Mouse (Mus musculus) limb, embryonic 11.5 days (tissue): ENCODE data around the gene Apold1. TPM values are rescaled to one million over a fixed set of nuclear protein-coding genes. Genes with fewer than 3 reads are reported as not detected.

ENCODE experiments used
- ATAC-seq: fragments of 200-750 bp; cut with Nextera tagmentation; 2 replicates; pipeline ENCODE4 v1.8.0; 2017; ENCODE audit warnings: low read depth; ENCODE audit not compliant: insufficient number of reproducible peaks, low FRiP score, low TSS enrichment
- DNase-seq: peaks from one replicate; pipeline ENCODE4 v3.0.0-alpha.2; 2015; ENCODE audit warnings: low spot score
- H3K27ac ChIP-seq: fragments of 300-500 bp; sonication (generic); replicated peaks from 2 replicates; pipeline ENCODE4 v1.5.1; 2014; ENCODE audit warnings: low read depth, mild to moderate bottlenecking, low read length
- H3K27me3 ChIP-seq: fragments of 300-500 bp; sonication (generic); 2 replicates; pipeline ENCODE4 v1.6.1; 2014; ENCODE audit warnings: mild to moderate bottlenecking, low read length, mixed read lengths; ENCODE audit not compliant: control insufficient read depth, insufficient read depth
- H3K36me3 ChIP-seq: fragments of 300-500 bp; sonication (generic); 2 replicates; pipeline ENCODE4 v1.6.1; 2014; ENCODE audit warnings: mild to moderate bottlenecking, low read length, moderate library complexity, mixed read lengths; ENCODE audit not compliant: control insufficient read depth, insufficient read depth
- H3K4me1 ChIP-seq: fragments of 300-500 bp; sonication (generic); 2 replicates; pipeline ENCODE4 v1.6.1; 2014; ENCODE audit warnings: low read length, mixed read lengths; ENCODE audit not compliant: control insufficient read depth, insufficient read depth
- H3K4me2 ChIP-seq: fragments of 300-500 bp; sonication (generic); 2 replicates; pipeline ENCODE4 v1.6.1; 2014; ENCODE audit warnings: low read depth, mild to moderate bottlenecking, moderate library complexity; ENCODE audit not compliant: severe bottlenecking
- H3K4me3 ChIP-seq: fragments of 300-500 bp; sonication (generic); 2 replicates; pipeline ENCODE4 v1.5.1; 2014; ENCODE audit warnings: low read depth, low read length
- H3K9ac ChIP-seq: fragments of 300-500 bp; sonication (generic); 2 replicates; pipeline ENCODE4 v1.6.1; 2014; ENCODE audit warnings: mild to moderate bottlenecking, low read length
- H3K9me3 ChIP-seq: fragments of 300-500 bp; sonication (generic); 2 replicates; pipeline ENCODE4 v1.6.1; 2016; ENCODE audit warnings: low read length; ENCODE audit not compliant: control insufficient read depth
- WGBS: fragments of 180-500 bp; shearing (Covaris S2); extraction: QIAGEN DNeasy Blood & Tissue Kit; methylation state at CpG from one replicate; pipeline ENCODE4 v1.1.7; 2014; 5-methylcytosine and 5-hydroxymethylcytosine counted together
- polyA plus RNA-seq: library from polyadenylated mRNA; unstranded; fragments of >200 nt; fragmentation: Nextera tagmentation; extraction: Ambion mirVana; gene quantifications from 2 replicates; pipeline ENCODE4 v1.2.1, GENCODE M21; 2014

The Apold1 gene
- polyA plus RNA-seq = 3.0 and 3.4 TPM in 2 replicates

DNA sequence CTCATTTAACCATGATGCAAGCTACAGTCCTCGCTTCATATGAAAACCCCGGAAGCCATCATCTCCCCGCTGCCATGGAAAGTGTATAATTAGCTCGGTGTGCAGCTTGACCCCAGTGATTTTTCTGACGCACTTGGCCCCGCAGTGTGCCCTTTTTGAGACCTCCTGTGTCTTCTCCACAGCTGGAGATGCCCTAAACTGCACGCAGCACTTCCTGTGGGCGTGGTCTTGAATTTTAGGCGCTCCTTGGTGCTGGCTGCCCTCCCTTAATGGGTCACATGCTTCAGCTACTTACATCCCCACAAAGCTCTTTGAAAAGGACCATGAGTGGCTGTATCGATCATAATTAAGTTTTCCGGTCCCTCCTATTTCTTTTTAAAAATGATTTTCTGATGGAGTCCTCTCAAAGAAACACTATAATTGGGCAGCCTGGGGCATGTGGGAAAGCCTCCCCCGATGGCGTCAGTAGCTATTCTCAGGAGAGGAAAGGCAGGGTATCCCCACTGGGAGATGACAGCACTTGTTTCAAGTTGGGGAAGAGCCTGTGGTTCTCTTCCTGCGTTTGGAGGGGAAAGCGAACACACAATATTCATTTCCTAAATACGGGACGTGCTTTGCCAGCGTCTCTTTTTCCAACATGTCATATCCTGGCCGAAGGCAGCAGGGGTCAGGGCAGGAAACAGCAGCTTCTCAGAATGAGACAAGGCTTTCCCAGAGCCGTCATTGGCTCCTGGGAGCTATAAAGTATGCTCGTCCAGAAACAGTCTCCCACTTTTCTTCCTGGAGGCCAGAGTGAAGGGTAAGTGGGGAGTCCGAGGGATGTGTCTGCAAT lies at the start of gene Apold1:
TSS of gene Apold1 (plus strand) at position 488 of the 832 bp plus-strand sequence.
- 37% methylated on average over 22 of the region's 22 CpGs for WGBS
- Histone ChIP-seq H3K4me1 (peaks cover 7% of the 10 kb centered on the region; the same call in 1 of the 2 replicates), H3K27me3 (no peaks in the 10 kb centered on the region), H3K9me3 (no peaks in the 10 kb centered on the region), H3K4me3 (no peak within 1 kb of the TSS), H3K27ac (no peak within 1 kb of the TSS), H3K4me2 (peak within 1 kb of the TSS; percentile 10; the same call in 1 of the 2 replicates), H3K36me3 (no peaks in the 10 kb centered on the region), H3K9ac (no peak within 1 kb of the TSS)
- DNase-seq (peak; percentile 42), ATAC-seq (0 out of 2 replicates have a peak, but pooled peaks have one; percentile 14)

DNA sequence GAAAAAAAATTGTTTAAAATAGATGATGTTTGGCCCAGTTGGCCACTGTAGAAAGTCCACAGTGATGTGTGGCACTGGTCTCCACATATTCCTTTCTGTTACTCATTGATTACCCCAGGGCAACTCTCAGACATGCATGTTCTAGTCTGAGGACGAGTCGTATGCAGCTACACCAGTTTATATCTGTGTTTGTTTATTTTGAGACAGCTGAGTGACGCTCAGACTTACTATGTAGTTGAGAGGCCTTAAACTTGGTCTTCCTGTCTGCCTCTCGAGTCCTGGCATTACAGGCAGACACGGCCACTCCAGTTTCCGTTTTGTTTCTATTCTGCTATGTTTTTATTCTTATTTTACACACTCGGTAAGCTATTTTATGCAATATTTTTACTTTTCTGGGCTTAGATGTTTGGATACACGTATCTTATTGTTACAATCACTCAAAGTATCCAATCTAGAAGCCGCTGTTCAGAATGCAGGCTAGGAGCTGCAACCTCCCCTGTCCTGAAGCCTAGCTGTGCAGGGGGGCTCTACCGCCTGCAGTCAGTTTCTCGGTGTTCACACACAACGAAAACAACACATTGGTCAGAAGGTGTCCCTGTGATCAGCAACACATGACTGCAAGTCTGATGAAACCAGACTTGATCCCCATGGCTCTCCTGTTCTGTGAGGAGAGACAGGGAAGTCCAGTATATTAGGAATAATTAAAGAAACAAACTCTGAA lies 48.9 kb upstream of the Apold1 start:
- ATAC-seq (no peak), DNase-seq (no peak)
- H3K4me3 ChIP-seq = no peak overlapping the region
- H3K9ac ChIP-seq = no peak overlapping the region
- no peaks in the 10 kb centered on the region for H3K9me3 ChIP-seq
- H3K27ac ChIP-seq = no peak overlapping the region
- WGBS = 81% methylated on average over 12 of the region's 12 CpGs
- no peaks in the 10 kb centered on the region for H3K27me3 ChIP-seq
- H3K36me3 ChIP-seq = no peaks in the 10 kb centered on the region
- H3K4me1 ChIP-seq = peaks cover 7% of the 10 kb centered on the region; the same call in 1 of the 2 replicates
- no peak overlapping the region for H3K4me2 ChIP-seq

DNA sequence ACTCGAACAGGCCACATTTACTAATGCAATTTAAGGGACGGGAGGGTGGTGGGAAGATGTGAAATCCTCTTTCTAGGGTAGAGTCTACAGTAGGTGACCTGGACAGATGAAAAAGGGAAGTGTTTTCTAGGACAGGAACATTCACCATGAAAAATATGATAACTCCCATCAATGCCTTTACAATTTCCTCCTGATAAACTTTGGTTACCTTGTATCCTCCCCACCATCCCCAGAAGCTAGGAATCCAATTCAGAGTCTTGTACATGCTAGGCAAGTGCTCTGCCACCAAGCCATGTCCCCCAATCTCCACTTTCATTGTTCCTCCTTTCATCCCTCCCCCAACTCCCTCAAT lies 48.3 kb upstream of the Apold1 start:
- no peaks in the 10 kb centered on the region for H3K36me3 ChIP-seq
- DNase-seq (no peak), ATAC-seq (no peak)
- no peak overlapping the region for H3K9ac ChIP-seq
- H3K9me3 ChIP-seq = no peaks in the 10 kb centered on the region
- no peaks in the 10 kb centered on the region for H3K27me3 ChIP-seq
- H3K27ac ChIP-seq = no peak overlapping the region
- no peak overlapping the region for H3K4me3 ChIP-seq
- H3K4me1 ChIP-seq = peaks cover 7% of the 10 kb centered on the region; the same call in 1 of the 2 replicates
- 91% methylated on average over 2 of the region's 2 CpGs for WGBS
- no peak overlapping the region for H3K4me2 ChIP-seq

DNA sequence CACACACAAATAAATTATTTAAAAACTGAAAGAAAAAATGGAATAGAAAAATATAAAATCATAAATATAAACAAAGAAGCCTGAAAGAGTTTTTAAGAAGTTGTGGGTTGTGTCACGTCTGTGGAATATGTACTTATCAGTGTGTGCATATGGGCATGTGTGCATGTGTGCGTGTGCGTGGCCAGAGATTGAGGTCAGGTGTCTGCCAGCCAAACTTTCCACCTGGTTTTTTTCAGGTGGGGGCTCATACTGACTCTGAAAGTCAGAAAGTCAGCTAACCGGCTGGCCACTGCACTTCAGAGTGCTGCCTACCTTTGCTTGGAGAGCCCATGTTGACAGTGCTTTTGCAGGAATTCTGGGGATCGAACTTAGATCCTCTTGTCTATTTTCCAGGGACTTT lies 47.2 kb upstream of the Apold1 start:
- Histone ChIP-seq H3K4me2 (no peak overlapping the region), H3K4me3 (no peak overlapping the region), H3K27ac (no peak overlapping the region), H3K9me3 (no peaks in the 10 kb centered on the region), H3K36me3 (no peaks in the 10 kb centered on the region), H3K4me1 (peaks cover 7% of the 10 kb centered on the region; the same call in 1 of the 2 replicates), H3K9ac (no peak overlapping the region), H3K27me3 (no peaks in the 10 kb centered on the region)
- no peak for DNase-seq
- no peak for ATAC-seq
- 88% methylated on average over 5 of the region's 5 CpGs for WGBS

DNA sequence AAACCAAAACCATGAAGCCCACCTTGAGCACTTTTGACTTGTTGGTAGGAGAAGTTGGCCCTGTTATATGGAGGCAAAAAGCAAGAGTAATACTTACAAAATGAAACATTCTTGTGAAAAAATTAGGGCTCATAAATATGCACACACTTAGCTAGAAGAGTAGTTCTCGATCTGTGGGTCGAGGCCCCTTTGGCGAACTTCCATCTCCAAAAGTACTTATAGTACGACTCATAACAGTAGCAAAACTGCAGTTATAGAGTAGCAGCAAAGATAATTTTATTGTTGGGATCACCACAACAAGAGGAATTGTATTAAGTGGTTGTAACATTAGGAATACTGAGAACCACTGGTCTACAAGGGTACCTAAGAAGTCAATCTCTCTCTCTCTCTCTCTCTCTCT lies 41.7 kb upstream of the Apold1 start:
- no peak overlapping the region for H3K4me3 ChIP-seq
- H3K4me2 ChIP-seq = no peak overlapping the region
- DNase-seq (no peak), ATAC-seq (no peak)
- H3K9me3 ChIP-seq = no peaks in the 10 kb centered on the region
- no peak overlapping the region for H3K9ac ChIP-seq
- peaks cover 4% of the 10 kb centered on the region; the same call in 1 of the 2 replicates for H3K36me3 ChIP-seq
- no peaks in the 10 kb centered on the region for H3K27me3 ChIP-seq
- no peaks in the 10 kb centered on the region for H3K4me1 ChIP-seq
- WGBS = 94% methylated on average over 4 of the region's 4 CpGs
- no peak overlapping the region for H3K27ac ChIP-seq

DNA sequence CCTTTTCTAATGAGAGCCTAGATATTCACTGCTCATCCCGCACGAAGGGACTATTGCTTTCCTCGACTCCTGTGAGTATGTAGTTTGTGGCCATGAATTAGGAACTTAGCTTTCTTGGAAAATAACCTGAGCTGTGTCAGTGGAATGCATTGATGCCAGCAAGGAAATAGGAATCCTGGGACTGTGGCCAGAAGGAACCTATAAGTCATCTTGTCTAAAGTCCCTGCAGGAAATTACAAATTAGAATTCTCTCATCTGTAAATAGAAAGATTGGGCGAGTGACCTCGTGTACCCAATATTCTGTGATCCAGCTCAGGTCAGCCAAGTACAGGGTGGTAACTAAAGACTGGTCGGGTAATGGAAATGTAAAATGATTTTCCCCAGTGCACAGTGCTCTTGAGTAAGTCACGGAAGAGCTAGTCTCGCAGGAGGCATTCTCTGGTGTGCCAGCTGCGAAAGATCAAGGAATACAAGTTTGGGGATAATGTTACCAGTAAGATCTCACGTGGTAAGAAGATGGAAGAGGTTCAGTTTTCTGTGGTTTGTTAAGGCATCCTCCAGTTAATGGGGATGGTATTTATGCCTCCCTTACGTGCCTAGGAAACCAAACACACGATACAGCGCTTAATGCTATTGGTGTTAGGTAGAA lies 37.6 kb upstream of the Apold1 start:
- 77% methylated on average over 13 of the region's 13 CpGs for WGBS
- Histone ChIP-seq H3K27me3 (no peaks in the 10 kb centered on the region), H3K4me3 (no peak overlapping the region), H3K4me2 (no peak overlapping the region), H3K36me3 (peaks cover 4% of the 10 kb centered on the region; the same call in 1 of the 2 replicates), H3K9ac (no peak overlapping the region), H3K27ac (no peak overlapping the region), H3K4me1 (no peaks in the 10 kb centered on the region), H3K9me3 (no peaks in the 10 kb centered on the region)
- DNase-seq (no peak), ATAC-seq (no peak)

DNA sequence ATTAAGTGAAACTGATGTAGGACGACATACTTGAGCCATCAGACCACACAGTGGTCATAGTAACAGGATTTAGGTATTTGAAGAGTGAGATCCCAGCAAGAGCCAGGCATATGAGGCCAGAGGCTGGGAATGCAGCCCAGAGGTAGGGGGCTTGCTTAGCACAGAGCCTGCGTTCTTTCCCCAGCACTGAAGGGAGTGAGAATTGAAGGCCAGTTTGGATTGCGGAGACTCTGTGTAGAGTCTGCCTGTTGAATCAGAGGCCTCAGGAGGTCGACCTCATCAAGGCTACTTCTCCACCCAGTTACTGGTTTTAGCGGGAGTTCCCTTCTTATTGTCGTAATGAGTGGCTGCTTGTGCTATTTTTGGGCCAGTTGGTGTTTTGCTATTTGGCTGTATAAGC lies 35.5 kb upstream of the Apold1 start:
- Histone ChIP-seq H3K4me3 (no peak overlapping the region), H3K9me3 (no peaks in the 10 kb centered on the region), H3K27ac (no peak overlapping the region), H3K4me1 (no peaks in the 10 kb centered on the region), H3K36me3 (peaks cover 4% of the 10 kb centered on the region; the same call in 1 of the 2 replicates), H3K9ac (no peak overlapping the region), H3K27me3 (no peaks in the 10 kb centered on the region), H3K4me2 (no peak overlapping the region)
- no peak for ATAC-seq
- WGBS = 78% methylated on average over 6 of the region's 6 CpGs
- DNase-seq = no peak

DNA sequence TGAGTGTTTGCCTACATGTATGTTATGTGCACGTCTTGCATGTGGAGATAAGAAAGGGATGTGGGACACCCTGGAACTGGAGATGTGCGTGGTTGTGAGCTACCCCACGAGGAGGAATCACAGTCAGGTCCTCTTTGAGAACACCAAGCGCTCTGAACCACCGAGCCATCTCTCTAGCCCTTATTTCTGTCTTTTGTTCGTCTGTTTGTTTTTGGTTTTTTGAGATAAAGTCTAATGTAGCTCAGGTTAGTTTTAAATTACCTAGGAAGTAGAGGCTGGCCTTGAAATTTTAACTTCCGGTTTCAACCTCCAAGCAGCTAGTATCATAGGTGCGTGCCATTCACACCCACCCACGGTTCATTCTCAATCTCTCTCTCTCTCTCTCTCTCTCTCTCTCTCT lies 34.7 kb upstream of the Apold1 start:
- ATAC-seq (no peak), DNase-seq (no peak)
- Histone ChIP-seq H3K27ac (no peak overlapping the region), H3K4me1 (no peaks in the 10 kb centered on the region), H3K9me3 (no peaks in the 10 kb centered on the region), H3K27me3 (no peaks in the 10 kb centered on the region), H3K36me3 (no peaks in the 10 kb centered on the region), H3K9ac (no peak overlapping the region), H3K4me2 (no peak overlapping the region), H3K4me3 (no peak overlapping the region)
- WGBS = 91% methylated on average over 9 of the region's 9 CpGs
